Mouse (Mus musculus): Measurements from ENCODE around the gene Col27a1. TPM values are rescaled to one million over a fixed set of nuclear protein-coding genes. Genes with fewer than 3 reads are reported as not detected.

Gene Col27a1
- total and polyA plus RNA-seq, 3 experiments: not detected

DNA sequence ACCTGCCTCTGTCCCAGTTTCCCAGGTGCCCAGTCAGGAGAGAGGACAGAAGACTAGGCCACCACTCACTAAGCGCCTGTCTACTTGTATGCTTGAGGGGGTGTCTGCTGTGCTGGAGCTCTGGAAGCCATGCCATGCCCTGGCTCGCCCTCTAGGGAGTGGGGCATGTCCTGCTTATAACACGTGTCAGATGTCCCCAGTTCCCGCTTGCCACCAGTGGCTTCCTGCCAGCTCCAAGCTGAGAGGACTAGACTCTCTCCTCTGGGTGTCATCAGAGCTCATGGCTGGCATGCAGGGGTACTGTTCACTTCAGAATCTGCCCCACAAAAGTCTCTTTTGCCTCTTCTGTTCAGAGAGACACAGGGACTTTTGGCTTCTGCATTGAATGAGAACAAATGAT is 55.0 kb downstream of the Col27a1 start:
- DNase-seq (ENCODE audit: low read depth, low spot score): no peak
- Histone ChIP-seq H3K27ac (ENCODE audit: control insufficient read depth, low read depth, low read length) (no peak overlapping the region), H3K27me3 (ENCODE audit: control insufficient read depth in 1 of 2, insufficient read depth in 2 of 2, low read length in 2 of 2) (no peaks in the 10 kb centered on the region), H3K4me3 (ENCODE audit: control insufficient read depth in 1 of 2, insufficient read depth in 1 of 2, low read depth in 2 of 2, low read length in 2 of 2) (no peak overlapping the region), H3K9ac (ENCODE audit: control insufficient read depth, low read depth, low read length, poor library complexity, severe bottlenecking) (no peak overlapping the region), H3K4me1 (ENCODE audit: control insufficient read depth in 1 of 2, insufficient read depth in 2 of 2, low read length in 2 of 2) (no peaks in the 10 kb centered on the region), H3K36me3 (ENCODE audit: control insufficient read depth in 1 of 2, insufficient read depth in 2 of 2, low read length in 2 of 2) (no peaks in the 10 kb centered on the region), H3K9me3 (replicated peaks; ENCODE audit: insufficient read depth, low read length) (no peaks in the 10 kb centered on the region), H3K79me2 (ENCODE audit: control insufficient read depth, insufficient read depth, low read length, poor library complexity) (no peaks in the 10 kb centered on the region)
- TF ChIP-seq POLR2A (IDR thresholded peaks at IDR 0.05; ENCODE audit: control insufficient read depth in 1 of 2, insufficient read depth in 1 of 2, low read depth in 1 of 2, low read length in 2 of 2, poor library complexity in 1 of 2): no peak
- TF ChIP-seq ZKSCAN1 (IDR thresholded peaks at IDR 0.05; ENCODE audit: low read depth, low read length): no peak
- TF ChIP-seq MYC (IDR thresholded peaks at IDR 0.05; ENCODE audit: low read depth, low read length): no peak
- TF ChIP-seq POLR2AphosphoS2 (IDR thresholded peaks at IDR 0.05; ENCODE audit: low read length): no peak
- TF ChIP-seq POLR2AphosphoS5 (IDR thresholded peaks at IDR 0.05; ENCODE audit: borderline replicate concordance, low read depth, low read length): no peak
- no peak for TF ChIP-seq JUND (IDR thresholded peaks at IDR 0.05; ENCODE audit: low read depth, low read length)
- no peak for TF ChIP-seq HCFC1 (IDR thresholded peaks at IDR 0.05; ENCODE audit: low read depth, low read length)
- no peak for TF ChIP-seq BHLHE40 (IDR thresholded peaks at IDR 0.05; ENCODE audit: borderline replicate concordance, low read depth, low read length)
- TF ChIP-seq E2F4 (IDR thresholded peaks at IDR 0.05; ENCODE audit: borderline replicate concordance, low read depth, low read length): no peak
- TF ChIP-seq KAT2A (conservative IDR thresholded peaks at IDR 0.05; ENCODE audit: low read depth, low read length): no peak
- no peak for TF ChIP-seq NRF1 (IDR thresholded peaks at IDR 0.05; ENCODE audit: insufficient read depth, low read depth, low read length, poor library complexity, severe bottlenecking)
- TF ChIP-seq SMC3 (IDR thresholded peaks at IDR 0.05; ENCODE audit: low read depth, low read length): no peak
- no peak for TF ChIP-seq TBP (IDR thresholded peaks at IDR 0.05; ENCODE audit: low read depth, low read length)
- TF ChIP-seq RCOR1 (IDR thresholded peaks at IDR 0.05; ENCODE audit: low read depth, low read length): no peak
- no peak for TF ChIP-seq USF2 (IDR thresholded peaks at IDR 0.05; ENCODE audit: borderline replicate concordance in 1 of 2, insufficient read depth in 1 of 2, low read depth in 1 of 2, low read length in 2 of 2)
- no peak for TF ChIP-seq MYB (IDR thresholded peaks at IDR 0.05; ENCODE audit: low read depth, low read length)
- no peak for TF ChIP-seq MEF2A (IDR thresholded peaks at IDR 0.05; ENCODE audit: extremely low read depth, insufficient replicate concordance, low read depth, low read length, poor library complexity, severe bottlenecking)
- no peak for TF ChIP-seq ZNF384 (IDR thresholded peaks at IDR 0.05; ENCODE audit: low read depth, low read length)

DNA sequence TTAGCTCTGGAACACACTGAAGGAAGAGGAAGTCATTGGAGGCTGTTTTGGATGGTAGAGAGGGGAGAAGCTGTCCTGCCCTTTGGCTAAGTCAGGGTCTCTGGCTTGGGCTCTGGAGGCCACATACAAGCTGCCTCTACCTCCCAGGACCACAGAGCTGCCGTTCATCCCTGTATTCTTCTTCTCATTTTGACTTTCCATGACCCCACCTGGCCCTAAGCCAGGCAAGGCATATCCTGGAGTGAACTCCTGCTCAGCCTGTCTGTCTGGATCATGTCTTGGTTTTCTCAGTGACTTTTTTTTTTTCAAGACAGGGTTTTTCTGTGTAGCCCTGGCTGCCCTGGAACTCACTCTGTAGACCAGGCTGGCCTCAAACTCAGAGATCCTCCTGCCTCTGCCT is 60.7 kb downstream of the Col27a1 start:
- Histone ChIP-seq H3K79me2 (ENCODE audit: control insufficient read depth, insufficient read depth, low read length, poor library complexity) (no peaks in the 10 kb centered on the region), H3K4me1 (ENCODE audit: control insufficient read depth in 1 of 2, insufficient read depth in 2 of 2, low read length in 2 of 2) (no peaks in the 10 kb centered on the region), H3K9ac (ENCODE audit: control insufficient read depth, low read depth, low read length, poor library complexity, severe bottlenecking) (no peak overlapping the region), H3K36me3 (ENCODE audit: control insufficient read depth in 1 of 2, insufficient read depth in 2 of 2, low read length in 2 of 2) (no peaks in the 10 kb centered on the region), H3K9me3 (replicated peaks; ENCODE audit: insufficient read depth, low read length) (no peaks in the 10 kb centered on the region), H3K27ac (ENCODE audit: control insufficient read depth, low read depth, low read length) (no peak overlapping the region), H3K27me3 (ENCODE audit: control insufficient read depth in 1 of 2, insufficient read depth in 2 of 2, low read length in 2 of 2) (no peaks in the 10 kb centered on the region), H3K4me3 (ENCODE audit: control insufficient read depth in 1 of 2, insufficient read depth in 1 of 2, low read depth in 2 of 2, low read length in 2 of 2) (no peak overlapping the region)
- TF ChIP-seq CHD1 (IDR thresholded peaks at IDR 0.05; ENCODE audit: low read depth, low read length) (no peak), MAZ (IDR thresholded peaks at IDR 0.05; ENCODE audit: low read depth, low read length) (no peak), NELFE (IDR thresholded peaks at IDR 0.05; ENCODE audit: low read depth, low read length) (no peak), SIN3A (IDR thresholded peaks at IDR 0.05; ENCODE audit: low read length) (no peak), GATA1 (IDR thresholded peaks at IDR 0.05; ENCODE audit: low read depth, low read length) (no peak), KAT2A (conservative IDR thresholded peaks at IDR 0.05; ENCODE audit: low read depth, low read length) (no peak), ZC3H11A (IDR thresholded peaks at IDR 0.05; ENCODE audit: low read depth, low read length) (no peak), JUND (IDR thresholded peaks at IDR 0.05; ENCODE audit: low read depth, low read length) (no peak), RCOR1 (IDR thresholded peaks at IDR 0.05; ENCODE audit: low read depth, low read length) (no peak)
- DNase-seq (ENCODE audit: low read depth, low spot score): no peak
